Mouse (Mus musculus) lung, adult 18-20 months (tissue): ENCODE results near the gene Gm17467.
"Not testable (repeated sequence)": the region's sequence is repeated elsewhere in the genome, so short reads cannot be mapped to it uniquely, and the experiment has no call there.

ENCODE experiments used
- DNase-seq, 2 experiments: peaks; one replicate each; pipeline ENCODE4 v3.0.0; 2022; ENCODE audit warnings: mixed read lengths in 2 of 2

Gene Gm17467

GRCm38 (mm10) chrX:123704691-123705090 is at the start of gene Gm17467:
Gene Gm17467 (minus strand): TSS chrX:123704791.
- not testable (repeated sequence) for DNase-seq
